Mouse (Mus musculus) stomach, postnatal 0 days (tissue): ENCODE results near the gene Tctex1d2. TPM values are rescaled to one million over a fixed set of nuclear protein-coding genes. Genes with fewer than 3 reads are reported as not detected.

Source experiments
- ATAC-seq: fragments of 200-750 bp; cut with Nextera tagmentation; 2 replicates; pipeline ENCODE4 v1.8.0; 2017; ENCODE audit not compliant: low FRiP score, low TSS enrichment
- DNase-seq: peaks from one replicate; pipeline ENCODE4 v3.0.0-alpha.2; 2016; ENCODE audit warnings: low spot score
- H3K27ac ChIP-seq: fragments of 300-500 bp; sonication (generic); replicated peaks from 2 replicates; pipeline ENCODE4 v1.5.1; 2014; ENCODE audit warnings: mild to moderate bottlenecking, control low read depth
- H3K27me3 ChIP-seq: fragments of 300-500 bp; sonication (generic); 2 replicates; pipeline ENCODE4 v1.6.1; 2014; ENCODE audit warnings: low read length; ENCODE audit not compliant: control insufficient read depth, insufficient read depth
- H3K36me3 ChIP-seq: fragments of 300-500 bp; sonication (generic); 2 replicates; pipeline ENCODE4 v1.6.1; 2014; ENCODE audit warnings: low read length, mixed read lengths; ENCODE audit not compliant: control insufficient read depth, insufficient read depth
- H3K4me1 ChIP-seq: fragments of 300-500 bp; sonication (generic); replicated peaks from 2 replicates; pipeline ENCODE4 v1.6.1; 2014; ENCODE audit warnings: antibody characterized with exemption; ENCODE audit not compliant: control insufficient read depth, insufficient read depth
- H3K4me2 ChIP-seq: fragments of 300-500 bp; sonication (generic); replicated peaks from 2 replicates; pipeline ENCODE4 v1.6.1; 2014; ENCODE audit warnings: low read depth, mild to moderate bottlenecking, control low read depth, moderate library complexity
- H3K4me3 ChIP-seq: fragments of 300-500 bp; sonication (generic); 2 replicates; pipeline ENCODE4 v1.5.1; 2014; ENCODE audit warnings: low read depth, low read length, control low read depth
- H3K9ac ChIP-seq: fragments of 300-500 bp; sonication (generic); 2 replicates; pipeline ENCODE4 v1.6.1; 2014; ENCODE audit warnings: mild to moderate bottlenecking, low read length, control low read depth, mixed read lengths
- H3K9me3 ChIP-seq: fragments of 300-500 bp; sonication (generic); 2 replicates; pipeline ENCODE4 v1.6.1; 2016; ENCODE audit warnings: low read length; ENCODE audit not compliant: control insufficient read depth
- CTCF ChIP-seq: IDR thresholded peaks from 2 replicates; pipeline ENCODE4 v1.5.1; 2016; ENCODE audit warnings: antibody characterized with exemption, low read depth, mild to moderate bottlenecking, moderate library complexity
- EP300 ChIP-seq: optimal IDR thresholded peaks from 2 replicates; pipeline ENCODE3; 2016; ENCODE audit warnings: antibody characterized with exemption
- WGBS: fragments of 180-500 bp; shearing (Covaris S2); extraction: QIAGEN DNeasy Blood & Tissue Kit; methylation state at CpG from one replicate; pipeline ENCODE4 v1.1.7; 2014; 5-methylcytosine and 5-hydroxymethylcytosine counted together
- polyA plus RNA-seq: library from polyadenylated mRNA; unstranded; fragments of >200 nt; fragmentation: Nextera tagmentation; extraction: Ambion mirVana; gene quantifications from 2 replicates; pipeline ENCODE4 v1.2.1, GENCODE M21; 2015

Tctex1d2 gene
- polyA plus RNA-seq, 1 experiment from 2014 or later = 26.3 TPM

- no peaks in the 10 kb centered on the region for H3K4me1 ChIP-seq
- H3K9me3 ChIP-seq = no peaks in the 10 kb centered on the region
- H3K4me2 ChIP-seq = no peak overlapping the region
- H3K36me3 ChIP-seq = peaks cover 6% of the 10 kb centered on the region; the same call in 1 of the 2 replicates
- H3K27me3 ChIP-seq = no peaks in the 10 kb centered on the region
- no peak for ATAC-seq
- no peak overlapping the region for H3K27ac ChIP-seq
- no peak overlapping the region for H3K9ac ChIP-seq
- TF ChIP-seq EP300 = no peak
- no peak for TF ChIP-seq CTCF
- DNase-seq = no peak
- H3K4me3 ChIP-seq = no peak overlapping the region
Observed at GRCm38 (mm10) chr16:32389049-32389448, 30.5 kb upstream of the Tctex1d2 start.

- H3K4me1 ChIP-seq = no peaks in the 10 kb centered on the region
- H3K36me3 ChIP-seq = peaks cover 6% of the 10 kb centered on the region; the same call in 1 of the 2 replicates
- no peaks in the 10 kb centered on the region for H3K27me3 ChIP-seq
- ATAC-seq (no peak), DNase-seq (no peak)
- no peak overlapping the region for H3K4me2 ChIP-seq
- WGBS = 72% methylated on average over 3 of the region's 3 CpGs
- no peak overlapping the region for H3K9ac ChIP-seq
- no peaks in the 10 kb centered on the region for H3K9me3 ChIP-seq
- no peak overlapping the region for H3K27ac ChIP-seq
- H3K4me3 ChIP-seq = no peak overlapping the region
- no peak for TF ChIP-seq CTCF
- TF ChIP-seq EP300 = no peak
Observed at GRCm38 (mm10) chr16:32389841-32390240, 29.7 kb upstream of the Tctex1d2 start.

GRCm38 (mm10) chr16:32390882-32391281 is 28.6 kb upstream of the Tctex1d2 start:
- DNase-seq = no peak
- WGBS = 83% methylated on average over 3 of the region's 3 CpGs
- Histone ChIP-seq H3K4me2 (no peak overlapping the region), H3K27ac (no peak overlapping the region), H3K4me1 (no peaks in the 10 kb centered on the region), H3K4me3 (no peak overlapping the region), H3K27me3 (no peaks in the 10 kb centered on the region), H3K9me3 (no peaks in the 10 kb centered on the region), H3K9ac (no peak overlapping the region), H3K36me3 (peaks cover 6% of the 10 kb centered on the region; the same call in 1 of the 2 replicates)
- no peak for ATAC-seq
- TF ChIP-seq EP300 (no peak), CTCF (no peak)

GRCm38 (mm10) chr16:32395679-32396540 is 23.6 kb upstream of the Tctex1d2 start:
- H3K4me2 ChIP-seq = no peak overlapping the region
- no peaks in the 10 kb centered on the region for H3K4me1 ChIP-seq
- 60% methylated on average over 6 of the region's 6 CpGs for WGBS
- H3K27ac ChIP-seq = no peak overlapping the region
- no peak for DNase-seq
- H3K36me3 ChIP-seq = peaks cover 4% of the 10 kb centered on the region; the same call in 1 of the 2 replicates
- no peak overlapping the region for H3K9ac ChIP-seq
- no peak for ATAC-seq
- H3K9me3 ChIP-seq = no peaks in the 10 kb centered on the region
- H3K4me3 ChIP-seq = no peak overlapping the region
- no peaks in the 10 kb centered on the region for H3K27me3 ChIP-seq
- TF ChIP-seq CTCF (no peak), EP300 (no peak)

- H3K4me1 ChIP-seq = no peaks in the 10 kb centered on the region
- H3K4me3 ChIP-seq = no peak overlapping the region
- H3K4me2 ChIP-seq = no peak overlapping the region
- H3K36me3 ChIP-seq = peaks cover 4% of the 10 kb centered on the region; the same call in 1 of the 2 replicates
- no peak overlapping the region for H3K27ac ChIP-seq
- TF ChIP-seq CTCF (no peak), EP300 (no peak)
- ATAC-seq (no peak), DNase-seq (no peak)
- 46% methylated on average over 3 of the region's 3 CpGs for WGBS
- H3K27me3 ChIP-seq = no peaks in the 10 kb centered on the region
- H3K9me3 ChIP-seq = no peaks in the 10 kb centered on the region
- no peak overlapping the region for H3K9ac ChIP-seq
Observed at GRCm38 (mm10) chr16:32396541-32396835, 23.0 kb upstream of the Tctex1d2 start.

- no peaks in the 10 kb centered on the region for H3K36me3 ChIP-seq
- no peak for TF ChIP-seq CTCF
- TF ChIP-seq EP300 = no peak
- DNase-seq = no peak
- no peak overlapping the region for H3K4me3 ChIP-seq
- 58% methylated on average over 3 of the region's 3 CpGs for WGBS
- no peak for ATAC-seq
- no peak overlapping the region for H3K27ac ChIP-seq
- H3K9ac ChIP-seq = no peak overlapping the region
- H3K4me1 ChIP-seq = no peaks in the 10 kb centered on the region
- H3K4me2 ChIP-seq = no peak overlapping the region
- no peaks in the 10 kb centered on the region for H3K27me3 ChIP-seq
- H3K9me3 ChIP-seq = no peaks in the 10 kb centered on the region
Observed at GRCm38 (mm10) chr16:32398206-32398605, 21.3 kb upstream of the Tctex1d2 start.
